ENCODE assay signal across 10 mouse cellular contexts in the genomic region with DNA sequence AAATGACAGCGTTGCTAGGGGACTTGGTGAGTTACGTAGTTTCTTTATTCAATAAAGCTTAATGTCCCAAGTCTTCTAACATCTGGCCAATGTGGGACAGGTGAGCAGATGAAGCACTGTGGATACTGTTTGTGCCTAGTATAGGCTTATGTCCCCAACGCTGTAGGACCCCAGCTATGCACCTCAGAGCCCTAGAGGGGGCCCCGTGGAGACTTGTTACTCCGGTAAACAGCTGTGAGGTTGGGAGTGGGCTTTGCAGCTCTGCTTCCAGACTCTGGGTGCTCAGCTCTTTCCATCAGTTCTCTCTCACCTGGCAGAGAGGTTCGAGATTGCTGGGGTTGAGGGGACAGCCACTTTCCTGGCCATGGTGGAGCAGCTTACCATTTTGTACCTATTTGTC. TPM values are rescaled to one million over a fixed set of nuclear protein-coding genes. Genes with fewer than 3 reads are reported as not detected.
DNase-seq lines count a peak whose midpoint lies in the region; ATAC-seq and TF ChIP-seq lines count a peak whose summit lies in the region.
"Had no signal": no experiment of that assay in that cellular context is flagged by ENCODE, and none has a peak within 500 bp of the region (broad histone marks: within the 10 kb centered on the region; RNA-seq: fewer than 3 reads in every experiment).

No protein-coding gene starts in this region.

- TF ChIP-seq CTCF in CH12.LX (conservative IDR thresholded peaks at IDR 0.05 in 1 of 2, IDR thresholded peaks at IDR 0.05 in 1 of 2; ENCODE audit: low read depth in 2 of 2, low read length in 2 of 2) = no peak
- TF ChIP-seq CTCF in ES-Bruce4 (IDR thresholded peaks at IDR 0.05; ENCODE audit: low read depth, low read length) = no peak

- H3K4me3 ChIP-seq in CH12.LX (replicated peaks in 1 of 3; ENCODE audit: low read depth in 2 of 3, low read length in 2 of 3, poor library complexity in 1 of 3) = peak overlapping the region; percentile 47 to 95 (median 91)
- H3K4me3 ChIP-seq in ES-Bruce4 (ENCODE audit: low read depth, low read length) = peak overlapping the region; percentile 37
- peak overlapping the region; percentile 80 for H3K4me3 ChIP-seq in hindbrain, embryonic 12.5 days
- peak overlapping the region; percentile 96 for H3K4me3 ChIP-seq in midbrain, embryonic 10.5 days

- H3K27ac ChIP-seq in CH12.LX (ENCODE audit: insufficient read depth, low read depth) (no peak overlapping the region), ES-Bruce4 (ENCODE audit: insufficient read depth, low read length) (no peak overlapping the region)
- no peak overlapping the region for H3K27ac ChIP-seq in hindbrain, embryonic 12.5 days
- peak overlapping the region; percentile 95; the same call in 1 of the 2 replicates for H3K27ac ChIP-seq in midbrain, embryonic 10.5 days (replicated peaks)

- H3K27me3 ChIP-seq in CH12.LX (replicated peaks) (no peaks in the 10 kb centered on the region), ES-Bruce4 (ENCODE audit: control insufficient read depth, insufficient read depth, low read length, poor library complexity, severe bottlenecking) (no peaks in the 10 kb centered on the region)
- no peaks in the 10 kb centered on the region for H3K27me3 ChIP-seq in hindbrain, embryonic 12.5 days
- no peaks in the 10 kb centered on the region for H3K27me3 ChIP-seq in midbrain, embryonic 10.5 days (ENCODE audit: low read depth, poor library complexity, severe bottlenecking)
- H3K27me3 ChIP-seq: megakaryocyte, embryonic 14.5 days had no signal

- 63% methylated on average over 6 of the region's 6 CpGs for WGBS in hindbrain, embryonic 12.5 days
- 66% methylated on average over 6 of the region's 6 CpGs for WGBS in midbrain, embryonic 10.5 days

- no peaks in the 10 kb centered on the region for H3K9me3 ChIP-seq in CH12.LX (replicated peaks; ENCODE audit: low read length)
- no peaks in the 10 kb centered on the region for H3K9me3 ChIP-seq in ES-Bruce4 (replicated peaks; ENCODE audit: control insufficient read depth, insufficient read depth, low read length, poor library complexity, severe bottlenecking)
- no peaks in the 10 kb centered on the region for H3K9me3 ChIP-seq in hindbrain, embryonic 12.5 days (replicated peaks)
- no peaks in the 10 kb centered on the region for H3K9me3 ChIP-seq in midbrain, embryonic 10.5 days (replicated peaks)
- H3K9me3 ChIP-seq: megakaryocyte, embryonic 14.5 days had no signal

- TF ChIP-seq POLR2A in CH12.LX (IDR thresholded peaks at IDR 0.05; ENCODE audit: low read depth, low read length) = no peak
- TF ChIP-seq POLR2A in ES-Bruce4 (IDR thresholded peaks at IDR 0.05; ENCODE audit: insufficient read depth, low read length) = no peak

- no peak for ATAC-seq in hindbrain, embryonic 12.5 days (ENCODE audit: low FRiP score)

- H3K9ac ChIP-seq in CH12.LX (ENCODE audit: insufficient read depth, low read depth) (peak overlapping the region; percentile 83; the same call in 1 of the 2 replicates), ES-Bruce4 (ENCODE audit: low read depth, poor library complexity, severe bottlenecking) (peak overlapping the region; percentile 85)
- peak overlapping the region; percentile 93; the same call in 1 of the 2 replicates for H3K9ac ChIP-seq in hindbrain, embryonic 12.5 days

- dilution Hi-C loops in CH12.LX (cut with MboI; ENCODE audit: extremely low pct_ligation_motif_present, extremely low pct_unique_long_range_greater_than_20kb, low sequenced_read_pairs) = no loop called here

- peak overlapping the region; percentile 86 for H3K4me2 ChIP-seq in CH12.LX (ENCODE audit: insufficient read depth, low read depth, poor library complexity, severe bottlenecking)
- peak overlapping the region; percentile 95 for H3K4me2 ChIP-seq in hindbrain, embryonic 12.5 days (replicated peaks)

- no peak for TF ChIP-seq RAD21 in CH12.LX (IDR thresholded peaks at IDR 0.05; ENCODE audit: low read depth, low read length)

- H3K36me3 ChIP-seq in CH12.LX (replicated peaks in 1 of 2; ENCODE audit: control insufficient read depth in 1 of 2, insufficient read depth in 1 of 2, low read length in 1 of 2) (peaks cover 33 to 44% of the 10 kb centered on the region in 2 experiments), ES-Bruce4 (ENCODE audit: control insufficient read depth, insufficient read depth, low read length, poor library complexity, severe bottlenecking) (peaks cover 22% of the 10 kb centered on the region)
- peaks cover 38% of the 10 kb centered on the region for H3K36me3 ChIP-seq in hindbrain, embryonic 12.5 days
- H3K36me3 ChIP-seq in midbrain, embryonic 10.5 days = peaks cover 43% of the 10 kb centered on the region

- TF ChIP-seq EP300 in CH12.LX (IDR thresholded peaks at IDR 0.05; ENCODE audit: low read length) (no peak), ES-Bruce4 (IDR thresholded peaks at IDR 0.05; ENCODE audit: insufficient read depth, low read depth, low read length) (no peak)

- in situ Hi-C loops in CH12.LX (cut with MboI; ENCODE audit: low pct_ligation_motif_present, low pct_unique_long_range_greater_than_20kb, low sequenced_read_pairs) = no loop called here

- H3K4me1 ChIP-seq in CH12.LX (ENCODE audit: control insufficient read depth in 1 of 2, insufficient read depth in 2 of 2) = peaks cover 10 to 49% of the 10 kb centered on the region in 2 experiments
- H3K4me1 ChIP-seq in ES-Bruce4 (ENCODE audit: control insufficient read depth, insufficient read depth, low read length) = peaks cover 4% of the 10 kb centered on the region
- H3K4me1 ChIP-seq in hindbrain, embryonic 12.5 days = peaks cover 22% of the 10 kb centered on the region
- H3K4me1 ChIP-seq in midbrain, embryonic 10.5 days = peaks cover 26% of the 10 kb centered on the region

- peaks cover 16% of the 10 kb centered on the region for H3K79me2 ChIP-seq in CH12.LX (replicated peaks; ENCODE audit: control insufficient read depth, extremely low read depth, insufficient read depth, poor library complexity, severe bottlenecking)

- no peak for DNase-seq in CH12.LX (ENCODE audit: extremely low read depth)
- DNase-seq in midbrain, embryonic 10.5 days (ENCODE audit: low spot score) = no peak
- DNase-seq in urinary bladder, adult 18-20 months (ENCODE audit: low spot score in 2 of 2) = no peak
- no peak for DNase-seq in c-Kit-positive CD71-positive TER-119-positive erythroid progenitor cells, embryonic 14.5 days (ENCODE audit: low spot score)
- no peak for DNase-seq in gastrocnemius, adult 8-10 months (ENCODE audit: low spot score in 2 of 2)
- DNase-seq: adrenal gland, postnatal 10 days; gastrocnemius, postnatal 36 days had no signal

TF ChIP-seq in CH12.LX, 34 proteins besides CTCF, POLR2A, EP300 and RAD21 (continues in another document):
- TF ChIP-seq ZKSCAN1 (IDR thresholded peaks at IDR 0.05; ENCODE audit: borderline replicate concordance, low read depth, low read length) (no peak), PAX5 (IDR thresholded peaks at IDR 0.05; ENCODE audit: low read length) (no peak), NELFE (IDR thresholded peaks at IDR 0.05; ENCODE audit: low read depth, low read length) (no peak), NRF1 (IDR thresholded peaks at IDR 0.05; ENCODE audit: low read depth, low read length) (no peak)

RNA-seq across cellular contexts. Expression of a gene that starts 1.2 kb away (rescaled TPM):
- total RNA-seq in CH12.LX (2012; rRNA removed) (131 and 158 TPM in 2 replicates), CH12.LX (2014; rRNA removed) (119 and 133 TPM in 2 replicates)
- polyA plus RNA-seq in CH12.LX (2012; ENCODE audit: insufficient read length, low read depth) (73.0 and 82.3 TPM in 2 replicates), ES-Bruce4 (2011; ENCODE audit: insufficient read depth, insufficient read length, low read depth, missing spikeins) (97.4 and 109 TPM in 2 replicates)
- 80.3 and 91.6 TPM in 2 replicates for polyA plus RNA-seq in hindbrain, embryonic 12.5 days (2016; fragmentation: Nextera tagmentation; extraction: Ambion mirVana)
- polyA plus RNA-seq in midbrain, embryonic 10.5 days (2016; fragmentation: Nextera tagmentation; extraction: Ambion mirVana) = 134 and 144 TPM in 2 replicates
- 10 to 100 TPM in 3 of 4 experiments, 1 to 10 TPM in 1; 9.3 to 11.4 (median 10.8) TPM for total RNA-seq in gastrocnemius, adult 8-10 months (2022)

RNA-seq across cellular contexts. Expression of a gene that starts 12.4 kb away (rescaled TPM):
- total RNA-seq in CH12.LX (2012; rRNA removed) (not detected in 2 replicates), CH12.LX (2014; rRNA removed) (not detected in 2 replicates)
- polyA plus RNA-seq in CH12.LX (2012; ENCODE audit: insufficient read length, low read depth) (not detected in 2 replicates), ES-Bruce4 (2011; ENCODE audit: insufficient read depth, insufficient read length, low read depth, missing spikeins) (117 and 124 TPM in 2 replicates)
- 0.08 TPM in 1 of 2 replicates, not detected in the other for polyA plus RNA-seq in hindbrain, embryonic 12.5 days (2016; fragmentation: Nextera tagmentation; extraction: Ambion mirVana)
- not detected in 2 replicates for polyA plus RNA-seq in midbrain, embryonic 10.5 days (2016; fragmentation: Nextera tagmentation; extraction: Ambion mirVana)
- total RNA-seq in gastrocnemius, adult 8-10 months (2022) = not detected
- total RNA-seq: gastrocnemius, postnatal 36 days had no signal

RNA-seq across cellular contexts. Expression of a gene that starts 29.5 kb away (rescaled TPM):
- total RNA-seq in CH12.LX (2012; rRNA removed) (0.17 TPM in 1 of 2 replicates, not detected in the other), CH12.LX (2014; rRNA removed) (0.14 TPM in 1 of 2 replicates, not detected in the other)
- polyA plus RNA-seq in CH12.LX (2012; ENCODE audit: insufficient read length, low read depth) (0.15 TPM in 1 of 2 replicates, not detected in the other), ES-Bruce4 (2011; ENCODE audit: insufficient read depth, insufficient read length, low read depth, missing spikeins) (53.2 and 60.3 TPM in 2 replicates)
- 0.46 and 1.7 TPM in 2 replicates for polyA plus RNA-seq in hindbrain, embryonic 12.5 days (2016; fragmentation: Nextera tagmentation; extraction: Ambion mirVana)
- 0.60 and 0.67 TPM in 2 replicates for polyA plus RNA-seq in midbrain, embryonic 10.5 days (2016; fragmentation: Nextera tagmentation; extraction: Ambion mirVana)
- total RNA-seq in gastrocnemius, adult 8-10 months (2022) = under 1 TPM in 3 of 4 experiments, not detected in 1; 0.19 to 0.34 (median 0.24) TPM

RNA-seq across cellular contexts. Expression of a gene that starts 36.8 kb away (rescaled TPM):
- total RNA-seq in CH12.LX (2012; rRNA removed) (2.2 and 2.6 TPM in 2 replicates), CH12.LX (2014; rRNA removed) (0.89 and 1.1 TPM in 2 replicates)
- polyA plus RNA-seq in CH12.LX (2012; ENCODE audit: insufficient read length, low read depth) (3.0 TPM in 2 replicates), ES-Bruce4 (2011; ENCODE audit: insufficient read depth, insufficient read length, low read depth, missing spikeins) (26.9 and 27.7 TPM in 2 replicates)
- polyA plus RNA-seq in hindbrain, embryonic 12.5 days (2016; fragmentation: Nextera tagmentation; extraction: Ambion mirVana) = 6.9 and 7.2 TPM in 2 replicates
- 2.2 and 3.6 TPM in 2 replicates for polyA plus RNA-seq in midbrain, embryonic 10.5 days (2016; fragmentation: Nextera tagmentation; extraction: Ambion mirVana)
- total RNA-seq in gastrocnemius, adult 8-10 months (2022) = 10 to 100 TPM; 14.9 to 18.2 (median 16.2) TPM

RNA-seq across cellular contexts. Expression of a gene that starts 54.4 kb away (rescaled TPM):
- total RNA-seq in CH12.LX (2012; rRNA removed) (24.7 and 26.3 TPM in 2 replicates), CH12.LX (2014; rRNA removed) (25.1 and 28.0 TPM in 2 replicates)
- polyA plus RNA-seq in CH12.LX (2012; ENCODE audit: insufficient read length, low read depth) (33.2 and 34.6 TPM in 2 replicates), ES-Bruce4 (2011; ENCODE audit: insufficient read depth, insufficient read length, low read depth, missing spikeins) (35.0 and 36.6 TPM in 2 replicates)
- polyA plus RNA-seq in hindbrain, embryonic 12.5 days (2016; fragmentation: Nextera tagmentation; extraction: Ambion mirVana) = 35.6 and 39.7 TPM in 2 replicates
- 39.0 and 42.1 TPM in 2 replicates for polyA plus RNA-seq in midbrain, embryonic 10.5 days (2016; fragmentation: Nextera tagmentation; extraction: Ambion mirVana)
- 1 to 10 TPM; 6.8 to 8.4 (median 7.6) TPM for total RNA-seq in gastrocnemius, adult 8-10 months (2022)

Comparison
In these comparisons a context has a peak if more than half of its experiments do, and no peak if none do; other contexts are left out.
1. H3K4me3 ChIP-seq: peak in every context shown above with its lines; median percentile 96 in midbrain, embryonic 10.5 days; 91 in CH12.LX; 80 in hindbrain, embryonic 12.5 days; 37 in ES-Bruce4.
2. RNA of a gene that starts 12.4 kb away (polyA plus RNA-seq): 117 to 124 TPM in ES-Bruce4; not detected in CH12.LX, 0.08 TPM in hindbrain, embryonic 12.5 days and not detected in midbrain, embryonic 10.5 days; every median in the first group is over 10 times any median in the second.
3. RNA of a gene that starts 29.5 kb away (polyA plus RNA-seq): 53.2 to 60.3 TPM in ES-Bruce4; 0.60 to 0.67 TPM in midbrain, embryonic 10.5 days, 0.46 to 1.7 TPM in hindbrain, embryonic 12.5 days and 0.15 TPM in CH12.LX; every median in the first group is over 10 times any median in the second.
4. Peak in every context shown above with its lines, with median percentiles within 50 percentile points of each other: H3K9ac ChIP-seq.